ENCODE assay signal across 15 mouse cellular contexts in genomic region chr2:90911668-90912067, GRCm38 (mm10). TPM values are rescaled to one million over a fixed set of nuclear protein-coding genes. Genes with fewer than 3 reads are reported as not detected.
"Had no signal": no experiment of that assay in that cellular context is flagged by ENCODE, and none has a peak within 500 bp of the region (broad histone marks: within the 10 kb centered on the region; RNA-seq: fewer than 3 reads in every experiment).

No protein-coding gene starts in this region.

- H3K9ac ChIP-seq: liver, embryonic 13.5 days; midbrain, embryonic 12.5 days had no signal

- H3K9me3 ChIP-seq: liver, embryonic 13.5 days; midbrain, embryonic 12.5 days had no signal

- H3K4me3 ChIP-seq: left cerebral cortex, adult 2 months; liver, embryonic 13.5 days; midbrain, embryonic 12.5 days had no signal

- H3K27ac ChIP-seq: kidney, postnatal 0 days; left cerebral cortex, adult 2 months; liver, embryonic 13.5 days; midbrain, embryonic 12.5 days had no signal

- H3K27me3 ChIP-seq: liver, embryonic 13.5 days; midbrain, embryonic 12.5 days had no signal

- DNase-seq: kidney, adult 18-20 months; kidney, postnatal 36 days; layer of hippocampus, postnatal 36 days; liver, embryonic 13.5 days; lung, adult 2 months; lung, postnatal 14 days; lung, postnatal 4 days; thymus, adult 2 months; thymus, postnatal 14 days; thymus, postnatal 4 days had no signal

RNA-seq across cellular contexts. Expression of gene C1qtnf4, which starts 26.0 kb away (rescaled TPM):
- total RNA-seq: megakaryocyte progenitor cell, adult 5-6 weeks; megakaryocyte-erythroid progenitor cell, adult 5-6 weeks had no signal
